Mouse (Mus musculus) layer of hippocampus, adult 2 months (tissue): ENCODE measurements around the gene Gpr173. TPM values are rescaled to one million over a fixed set of nuclear protein-coding genes. Genes with fewer than 3 reads are reported as not detected.
"Not testable (repeated sequence)": the region's sequence is repeated elsewhere in the genome, so short reads cannot be mapped to it uniquely, and the experiment has no call there.

ENCODE experiments used
- DNase-seq, 2 experiments: peaks; one replicate each; pipeline ENCODE4 v3.0.0; 2022; ENCODE audit warnings: low spot score in 2 of 2
- H3K27ac ChIP-seq: fragments of 200-600 bp; 2 replicates; pipeline ENCODE4 v1.8.1; 2022
- H3K4me3 ChIP-seq: fragments of 200-600 bp; 2 replicates; pipeline ENCODE4 v1.8.1; 2022; ENCODE audit warnings: mild to moderate bottlenecking
- CTCF ChIP-seq: fragments of 200-600 bp; conservative IDR thresholded peaks from 2 replicates; pipeline ENCODE4 v1.8.1; 2022; ENCODE audit warnings: antibody characterized with exemption, mild to moderate bottlenecking, moderate library complexity
- long read RNA-seq, 2 experiments: library from polyadenylated mRNA; stranded (forward); transcript quantifications; one replicate each; pipeline ENCODE4 v2.0.0; 2021; ENCODE audit warnings: borderline mapping rate in 2 of 2
- total RNA-seq, 2 experiments: library from RNA; stranded (reverse); gene quantifications; 2 replicates each; pipeline ENCODE4 v1.2.3; 2021

Gpr173 gene
- 10 to 100 TPM; 14.7 to 14.8 TPM for total RNA-seq
- long read RNA-seq, experiment 1, full-length matches to known transcripts, result 1 of 2 reads
- long read RNA-seq, experiment 1, partial matches to known transcripts, result 0 of 2 reads
- long read RNA-seq, experiment 1, other reads (novel, unspliced or antisense), result 1 of 2 reads
- long read RNA-seq, experiment 2, partial matches to known transcripts, result 0 of 5 reads
- long read RNA-seq, experiment 2, other reads (novel, unspliced or antisense), result 5 of 5 reads

GRCm38 (mm10) chrX:152368397-152369273, at the start of gene Gpr173:
Gene Gpr173, minus strand, starts transcription at chrX:152368704.
- Histone ChIP-seq H3K27ac (peak within 1 kb of the TSS; percentile 90), H3K4me3 (peak within 1 kb of the TSS; percentile 61)
- DNase-seq, result peak; percentile 33 to 65
- no peak for TF ChIP-seq CTCF

DNA sequence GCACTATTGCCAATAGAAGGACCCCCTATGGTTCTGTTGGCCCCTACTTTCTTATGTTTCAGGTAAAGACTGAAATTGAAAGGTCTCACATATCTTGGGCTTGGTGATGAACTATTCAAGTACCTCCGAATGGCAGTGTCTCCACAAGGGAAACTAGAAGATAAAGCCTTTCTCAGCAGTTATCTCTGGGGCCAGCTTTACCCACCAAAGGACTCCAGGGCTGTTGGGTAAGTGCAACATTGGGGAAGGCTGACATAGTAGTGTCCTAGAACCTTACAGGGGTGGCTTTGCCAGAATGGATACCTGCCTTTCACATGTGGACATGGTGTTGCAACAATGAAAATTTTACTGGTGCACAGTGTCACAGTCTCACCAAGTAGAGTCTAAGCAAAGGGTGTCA, 34.7 kb upstream of the Gpr173 start:
- no peak for TF ChIP-seq CTCF
- no peak overlapping the region for H3K27ac ChIP-seq
- no peak overlapping the region for H3K4me3 ChIP-seq
- no peak for DNase-seq

- Histone ChIP-seq H3K27ac (no peak overlapping the region), H3K4me3 (no peak overlapping the region)
- no peak for TF ChIP-seq CTCF
- DNase-seq, result no peak
Measured at GRCm38 (mm10) chrX:152400096-152400495, 31.6 kb upstream of the Gpr173 start.

- peak overlapping the region; percentile 61 for H3K4me3 ChIP-seq
- peak in 1 of 2 experiments; percentile 16 for DNase-seq
- peak overlapping the region; percentile 90 for H3K27ac ChIP-seq
- TF ChIP-seq CTCF, result no peak
Measured at GRCm38 (mm10) chrX:152368054-152368396, 479 bp downstream of the Gpr173 start.

DNA sequence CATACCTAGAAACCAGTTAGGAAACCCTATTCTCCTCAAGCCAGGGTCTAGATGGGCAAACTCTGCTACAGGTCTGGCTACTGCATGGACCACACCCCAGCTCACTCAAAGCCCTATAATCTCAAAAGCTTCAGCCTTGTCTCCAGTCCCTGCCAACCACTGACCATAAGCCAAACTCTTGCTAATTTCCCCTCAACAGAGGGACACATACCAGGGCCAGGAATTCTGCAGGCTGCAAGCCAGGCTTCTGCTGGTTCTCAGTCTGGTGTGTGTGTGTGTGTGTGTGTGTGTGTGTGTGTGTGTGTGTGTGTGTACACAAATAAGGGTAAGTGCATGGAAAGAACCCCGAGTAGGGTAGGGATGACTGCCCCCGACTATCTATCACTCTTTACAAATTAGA, 2.1 kb downstream of the Gpr173 start:
- H3K4me3 ChIP-seq, result no peak overlapping the region
- no peak for TF ChIP-seq CTCF

DNA sequence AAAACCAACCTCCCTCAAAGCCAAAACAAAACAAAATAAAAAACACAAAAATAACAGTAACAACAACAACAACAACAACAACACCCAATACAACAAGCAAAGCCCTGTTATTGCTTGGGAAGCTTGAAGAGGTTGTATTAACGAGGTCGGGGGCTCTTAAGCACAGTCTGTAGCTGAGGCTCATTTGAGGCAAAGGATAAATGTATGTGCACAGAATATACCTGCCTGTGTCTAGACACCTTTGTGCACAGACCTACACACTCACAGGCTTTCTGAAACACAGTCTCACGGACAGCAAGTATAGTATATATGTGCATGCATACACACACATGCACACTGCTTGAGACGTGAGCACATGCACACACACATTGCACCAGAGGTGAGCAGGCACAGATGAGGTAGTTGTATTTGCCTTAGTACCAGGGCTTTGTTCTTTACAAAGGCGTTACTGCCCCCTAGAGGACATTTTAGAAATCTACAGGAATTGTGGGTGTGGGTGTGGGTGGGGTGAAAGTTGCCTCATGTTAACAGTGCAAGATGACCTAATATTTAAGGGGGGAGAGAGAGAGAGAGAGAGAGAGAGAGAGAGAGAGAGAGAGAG, 15.9 kb downstream of the Gpr173 start:
- H3K4me3 ChIP-seq, result no peak overlapping the region
- TF ChIP-seq CTCF, result peak; percentile 67
- H3K27ac ChIP-seq, result no peak overlapping the region
- DNase-seq, result peak in 1 of 2 experiments; percentile 40

More for the DNA sequence above, 2.1 kb downstream of the Gpr173 start:
- DNase-seq, result no peak
- H3K27ac ChIP-seq, result no peak overlapping the region

DNA sequence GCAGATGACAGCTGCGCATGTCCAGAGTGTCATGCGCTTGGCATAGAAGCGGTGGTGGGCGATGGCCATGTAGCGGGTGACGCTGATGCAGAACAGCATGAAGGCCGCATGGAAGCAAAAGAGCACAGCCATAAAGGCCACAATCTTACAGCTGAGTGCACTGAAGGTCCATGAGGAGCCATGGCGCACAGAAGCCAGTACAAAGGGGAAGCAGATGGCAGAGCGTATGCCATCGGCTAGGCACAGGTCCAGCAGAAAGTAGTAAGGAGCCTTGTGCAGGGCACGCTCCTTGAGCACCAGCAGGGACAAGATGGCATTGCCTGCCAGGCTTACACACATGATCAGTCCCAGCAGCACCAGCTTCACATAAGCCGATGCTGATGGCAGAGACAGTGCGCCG, 21.5 kb downstream of the Gpr173 start:
- no peak overlapping the region for H3K4me3 ChIP-seq
- TF ChIP-seq CTCF, result no peak

DNA sequence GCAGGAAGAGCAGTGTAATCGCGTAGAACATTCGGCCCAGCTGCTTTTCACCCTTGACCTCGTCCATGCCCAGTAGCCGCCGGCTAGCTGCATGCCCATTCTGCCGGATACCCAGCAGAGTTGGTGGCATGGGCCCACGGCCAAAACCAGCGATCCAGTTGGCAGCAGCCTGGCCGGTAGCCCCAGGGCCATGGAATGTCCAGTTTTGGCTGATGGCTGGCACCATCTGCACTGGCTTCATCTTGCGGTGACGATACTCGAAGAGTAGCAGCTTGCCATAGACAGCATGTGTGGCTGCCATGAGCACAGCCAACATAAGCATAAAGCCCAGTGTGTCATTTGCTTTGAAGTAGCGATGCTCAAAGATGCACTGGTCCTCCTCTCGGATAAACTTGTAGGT, 21.9 kb downstream of the Gpr173 start:
- Histone ChIP-seq H3K4me3 (no peak overlapping the region), H3K27ac (no peak overlapping the region)
- TF ChIP-seq CTCF, result no peak
- DNase-seq, result no peak

More for the DNA sequence above, 21.5 kb downstream of the Gpr173 start:
- no peak for DNase-seq
- no peak overlapping the region for H3K27ac ChIP-seq

DNA sequence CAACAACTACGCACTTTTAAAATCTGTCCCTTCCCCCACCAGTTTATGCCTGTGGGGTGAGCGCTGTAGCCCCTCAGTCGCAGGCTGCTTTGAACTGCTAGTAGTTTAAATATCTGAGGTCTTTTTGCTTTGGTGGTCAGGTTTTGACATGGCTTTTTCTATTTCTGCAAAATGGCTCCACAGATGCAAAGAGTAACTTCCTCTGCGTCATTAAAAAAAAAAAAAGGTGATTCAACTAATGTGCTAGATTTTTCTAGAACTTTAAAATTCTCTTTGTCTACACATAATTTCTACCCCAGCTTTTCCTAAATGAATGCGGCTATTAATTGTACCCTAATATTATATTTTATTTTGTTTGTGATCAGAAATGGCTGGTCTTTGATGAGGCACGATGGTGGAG, 25.6 kb downstream of the Gpr173 start:
- peak overlapping the region; percentile 51 for H3K4me3 ChIP-seq
- peak overlapping the region; percentile 95 for H3K27ac ChIP-seq
- TF ChIP-seq CTCF, result no peak
- no peak for DNase-seq

DNA sequence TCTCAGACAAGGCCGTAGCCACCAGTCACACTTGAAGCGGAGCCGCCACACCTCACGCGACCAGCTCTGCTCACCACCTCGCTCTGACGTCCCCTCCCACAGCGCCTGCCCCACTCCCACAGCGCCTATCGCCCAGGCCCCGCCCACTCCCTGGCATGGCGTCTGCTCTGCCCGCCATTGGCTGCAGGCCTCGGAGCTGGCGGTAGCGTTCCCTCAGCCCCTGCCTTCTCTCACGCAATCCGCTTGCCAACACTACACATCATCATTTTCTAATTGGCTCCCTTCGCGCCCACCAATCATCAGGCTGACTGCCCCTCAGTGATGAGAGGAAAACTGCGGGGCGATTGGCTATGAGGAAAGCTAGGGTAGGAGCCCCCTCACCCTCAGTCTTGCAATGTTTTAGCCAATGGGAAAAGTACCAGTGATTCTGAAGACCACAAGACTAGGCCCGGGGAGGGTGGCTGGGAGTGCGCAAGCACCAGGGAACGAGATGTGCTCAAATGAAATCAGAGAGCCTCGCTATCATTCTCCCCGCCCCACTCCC, 26.1 kb downstream of the Gpr173 start, which contains the start of gene Tspyl2:
Gene Tspyl2, minus strand, starts transcription at position 68 of the 544 bp plus-strand sequence.
- Histone ChIP-seq H3K4me3 (peak within 1 kb of the TSS; percentile 64), H3K27ac (peak within 1 kb of the TSS; percentile 95)
- DNase-seq, result peak; percentile 93 to 96
- no peak for TF ChIP-seq CTCF

GRCm38 (mm10) chrX:152341496-152341895, 27.0 kb downstream of the Gpr173 start:
- no peak for DNase-seq
- H3K4me3 ChIP-seq, result peak overlapping the region; percentile 64
- H3K27ac ChIP-seq, result peak overlapping the region; percentile 95
- 0 out of 2 replicates have a peak, but pooled peaks have one; percentile 24 for TF ChIP-seq CTCF

DNA sequence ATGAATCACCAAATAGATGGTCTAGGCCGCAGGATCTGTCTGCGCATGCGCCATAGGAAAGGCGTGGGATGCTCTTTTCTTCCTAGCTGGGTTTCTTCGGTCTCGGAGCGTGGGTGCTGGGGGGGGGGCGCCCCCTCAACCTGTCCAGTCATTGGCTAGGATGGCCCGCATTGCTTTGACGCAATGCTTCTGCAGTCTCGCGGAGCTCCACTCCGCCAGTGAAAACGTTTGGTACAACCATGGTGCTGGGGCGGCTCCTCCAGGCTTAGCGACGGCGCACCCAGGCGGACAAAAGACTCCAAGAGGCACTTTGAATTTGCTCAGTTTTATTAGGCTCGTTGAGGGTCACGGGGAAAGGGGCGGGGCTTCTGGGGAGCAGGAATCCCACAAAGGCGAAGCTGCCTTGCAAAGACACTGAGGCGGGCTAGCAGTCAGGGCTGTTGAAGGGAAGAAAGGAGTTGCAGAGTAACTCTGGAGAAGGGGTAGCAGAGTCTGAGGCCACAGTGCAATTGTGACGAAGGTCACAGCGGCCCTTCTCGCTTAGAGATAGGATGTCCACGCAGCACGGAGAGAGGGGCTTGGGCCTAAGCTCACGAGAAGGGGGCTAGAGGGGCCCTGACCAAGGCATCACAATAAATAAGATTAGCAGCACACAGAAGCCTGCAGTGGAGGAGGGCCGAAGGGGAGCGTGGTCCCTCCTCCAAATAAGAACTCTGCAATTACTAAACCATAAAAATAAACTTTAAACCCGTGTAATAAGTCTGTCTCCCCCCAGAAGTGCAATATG, 31.8 kb downstream of the Gpr173 start:
- TF ChIP-seq CTCF, result no peak; the same call in 1 of the 2 replicates
- H3K4me3 ChIP-seq, result peak overlapping the region; percentile 41

GRCm38 (mm10) chrX:152336123-152336522, 32.4 kb downstream of the Gpr173 start:
- peak overlapping the region; percentile 37; the same call in 1 of the 2 replicates for H3K4me3 ChIP-seq
- H3K27ac ChIP-seq, result peak overlapping the region; percentile 90

More for the DNA sequence above, 31.8 kb downstream of the Gpr173 start:
- DNase-seq, result peak; percentile 85 to 92
- peak overlapping the region; percentile 90 for H3K27ac ChIP-seq

GRCm38 (mm10) chrX:152329400-152329799, 39.1 kb downstream of the Gpr173 start:
- H3K27ac ChIP-seq, H3K4me3 ChIP-seq, DNase-seq: not testable (repeated sequence)

More at GRCm38 (mm10) chrX:152336123-152336522, 32.4 kb downstream of the Gpr173 start:
- DNase-seq, result not testable (repeated sequence)
